15 mouse cellular contexts compared by ENCODE assay signal in genomic region chr13:112424635-112425034, GRCm38 (mm10). TPM values are rescaled to one million over a fixed set of nuclear protein-coding genes. Genes with fewer than 3 reads are reported as not detected.
A peak's percentile ranks its signal among the peaks of the same experiment; 100 is the strongest.
DNase-seq lines count a peak whose midpoint lies in the region; ATAC-seq and TF ChIP-seq lines count a peak whose summit lies in the region.
"Had no signal": no experiment of that assay in that cellular context is flagged by ENCODE, and none has a peak within 500 bp of the region (broad histone marks: within the 10 kb centered on the region; RNA-seq: fewer than 3 reads in every experiment).

No protein-coding gene starts in this region.

- no peaks in the 10 kb centered on the region for H3K27me3 ChIP-seq in heart, adult 2 months (ENCODE audit: control insufficient read depth, insufficient read depth, low read length)
- H3K27me3 ChIP-seq: forebrain, embryonic 12.5 days; midbrain, embryonic 15.5 days had no signal

- ATAC-seq in megakaryocyte, adult 5-6 weeks (ENCODE audit: poor library complexity, severe bottlenecking) = peak; percentile 34; the same call in 1 of the 2 replicates
- no peak for ATAC-seq in erythroid progenitor cell, adult 5-6 weeks (replicated peaks; ENCODE audit: low FRiP score, poor library complexity, severe bottlenecking)
- ATAC-seq: midbrain, embryonic 15.5 days had no signal

- H3K36me3 ChIP-seq in heart, adult 2 months (ENCODE audit: control insufficient read depth, insufficient read depth, low read length) = no peaks in the 10 kb centered on the region
- H3K36me3 ChIP-seq: forebrain, embryonic 12.5 days; midbrain, embryonic 15.5 days had no signal

- 62% methylated on average over 7 of the region's 7 CpGs for WGBS in heart, adult 2 months

- TF ChIP-seq EP300 in heart, adult 2 months (IDR thresholded peaks at IDR 0.05; ENCODE audit: insufficient read depth, low read depth, low read length) = no peak

- peaks cover 7% of the 10 kb centered on the region for H3K4me1 ChIP-seq in heart, adult 2 months (ENCODE audit: control insufficient read depth, insufficient read depth, low read length)
- H3K4me1 ChIP-seq: forebrain, embryonic 12.5 days; midbrain, embryonic 15.5 days had no signal

- no peaks in the 10 kb centered on the region for H3K79me2 ChIP-seq in heart, adult 2 months (replicated peaks; ENCODE audit: control insufficient read depth, insufficient read depth, low read length)

- no peak overlapping the region for H3K4me3 ChIP-seq in heart, adult 2 months
- H3K4me3 ChIP-seq: forebrain, embryonic 12.5 days; midbrain, embryonic 15.5 days had no signal

- H3K9ac ChIP-seq in heart, adult 2 months (ENCODE audit: low read depth, low read length) = no peak overlapping the region
- H3K9ac ChIP-seq: forebrain, embryonic 12.5 days; hindbrain, embryonic 14.5 days; midbrain, embryonic 15.5 days had no signal

- intact Hi-C loops in heart, adult 2 months (cut with DNase I) = no loop called here

- TF ChIP-seq POLR2A in heart, adult 2 months (IDR thresholded peaks at IDR 0.05; ENCODE audit: insufficient read depth, low read depth, low read length) = no peak

- no peak for DNase-seq in heart, adult 2 months
- DNase-seq in heart, adult 9 months (ENCODE audit: low spot score in 2 of 2) = no peak
- DNase-seq in testis, postnatal 14 days (ENCODE audit: low spot score) = peak; percentile 47
- DNase-seq in testis, postnatal 10 days (ENCODE audit: low spot score) = no peak
- peak; percentile 64 for DNase-seq in thymus, postnatal 4 days
- DNase-seq in embryo, embryonic 11 days = no peak
- DNase-seq: cerebellum, adult 9-10 months; gastrocnemius, postnatal 10 days; kidney, postnatal 10 days; lung, postnatal 14 days had no signal

- H3K27ac ChIP-seq in heart, adult 2 months = peak overlapping the region; percentile 70
- H3K27ac ChIP-seq: forebrain, embryonic 12.5 days; hindbrain, embryonic 14.5 days; midbrain, embryonic 15.5 days had no signal

- no peak for TF ChIP-seq CTCF in heart, adult 2 months (IDR thresholded peaks at IDR 0.05)

RNA-seq across cellular contexts. Expression of gene Il6st, which starts 39.2 kb away (rescaled TPM):
- total RNA-seq in heart, adult 2 months (2021) = 100 to 1,000 TPM; 204 to 256 TPM
- 39.0 and 62.8 TPM in 2 replicates for polyA plus RNA-seq in heart, adult 2 months (2012; rRNA removed)
- 77.4 and 84.3 TPM in 2 replicates for total RNA-seq in megakaryocyte, adult 5-6 weeks (2015)
- 94.6 and 108 TPM in 2 replicates for total RNA-seq in megakaryocyte, adult 5-6 weeks (2017)
- 13.7 and 27.7 TPM in 2 replicates for total RNA-seq in erythroid progenitor cell, adult 5-6 weeks (2015; ENCODE audit: low replicate concordance)
- 4.0 and 4.1 TPM in 2 replicates for total RNA-seq in erythroid progenitor cell, adult 5-6 weeks (2017; ENCODE audit: low replicate concordance)

Comparison
In these comparisons a context has a peak if more than half of its experiments do, and no peak if none do; other contexts are left out.
1. DNase-seq: peak in testis, postnatal 14 days (single experiment) and thymus, postnatal 4 days (single experiment); none in heart, adult 2 months (0 of 2), heart, adult 9 months (0 of 2), testis, postnatal 10 days (single experiment) and embryo, embryonic 11 days (single experiment).